Mouse (Mus musculus) midbrain, embryonic 14.5 days (tissue): ENCODE data around the gene Fmod. TPM values are rescaled to one million over a fixed set of nuclear protein-coding genes. Genes with fewer than 3 reads are reported as not detected.

Experiments used
- ATAC-seq: fragments of 200-750 bp; cut with Nextera tagmentation; 2 replicates; pipeline ENCODE4 v1.8.0; 2017; ENCODE audit warnings: moderate number of reproducible peaks, moderate library complexity; ENCODE audit not compliant: low FRiP score, low TSS enrichment
- DNase-seq: peaks from one replicate; pipeline ENCODE4 v3.0.0-alpha.2; 2015
- H3K27ac ChIP-seq: fragments of 300-500 bp; sonication (generic); replicated peaks from 2 replicates; pipeline ENCODE4 v1.5.1; 2014; ENCODE audit warnings: mild to moderate bottlenecking, low read depth, low read length, moderate library complexity
- H3K27me3 ChIP-seq: fragments of 300-500 bp; sonication (generic); 2 replicates; pipeline ENCODE4 v1.6.1; 2014; ENCODE audit warnings: low read length, control low read depth, mixed read lengths; ENCODE audit not compliant: control insufficient read depth, insufficient read depth
- H3K36me3 ChIP-seq: fragments of 300-500 bp; sonication (generic); 2 replicates; pipeline ENCODE4 v1.6.1; 2014; ENCODE audit warnings: low read length, control low read depth; ENCODE audit not compliant: control insufficient read depth, insufficient read depth
- H3K4me1 ChIP-seq: fragments of 300-500 bp; sonication (generic); 2 replicates; pipeline ENCODE4 v1.6.1; 2014; ENCODE audit warnings: mild to moderate bottlenecking, antibody characterized with exemption, low read length, control low read depth; ENCODE audit not compliant: control insufficient read depth, insufficient read depth
- H3K4me2 ChIP-seq: fragments of 300-500 bp; sonication (generic); 2 replicates; pipeline ENCODE4 v1.6.1; 2014; ENCODE audit warnings: mild to moderate bottlenecking, low read length, moderate library complexity
- H3K4me3 ChIP-seq: fragments of 300-500 bp; sonication (generic); replicated peaks from 2 replicates; pipeline ENCODE4 v1.5.1; 2014; ENCODE audit warnings: low read depth, low read length
- H3K9ac ChIP-seq: fragments of 300-500 bp; sonication (generic); replicated peaks from 2 replicates; pipeline ENCODE4 v1.6.1; 2014; ENCODE audit warnings: mild to moderate bottlenecking, low read length, moderate library complexity
- H3K9me3 ChIP-seq: fragments of 300-500 bp; sonication (generic); 2 replicates; pipeline ENCODE4 v1.6.1; 2016; ENCODE audit warnings: low read length, control low read depth, mixed read lengths; ENCODE audit not compliant: control insufficient read depth
- WGBS: fragments of 180-500 bp; shearing (Covaris S2); extraction: QIAGEN DNeasy Blood & Tissue Kit; methylation state at CpG from one replicate; pipeline ENCODE4 v1.1.7; 2014; 5-methylcytosine and 5-hydroxymethylcytosine counted together
- polyA plus RNA-seq: library from polyadenylated mRNA; unstranded; fragments of >200 nt; fragmentation: Nextera tagmentation; extraction: Ambion mirVana; gene quantifications from 2 replicates; pipeline ENCODE4 v1.2.1, GENCODE M21; 2014

Gene Fmod
- polyA plus RNA-seq, 1 experiment from 2014 or later = 6.4 TPM

DNA sequence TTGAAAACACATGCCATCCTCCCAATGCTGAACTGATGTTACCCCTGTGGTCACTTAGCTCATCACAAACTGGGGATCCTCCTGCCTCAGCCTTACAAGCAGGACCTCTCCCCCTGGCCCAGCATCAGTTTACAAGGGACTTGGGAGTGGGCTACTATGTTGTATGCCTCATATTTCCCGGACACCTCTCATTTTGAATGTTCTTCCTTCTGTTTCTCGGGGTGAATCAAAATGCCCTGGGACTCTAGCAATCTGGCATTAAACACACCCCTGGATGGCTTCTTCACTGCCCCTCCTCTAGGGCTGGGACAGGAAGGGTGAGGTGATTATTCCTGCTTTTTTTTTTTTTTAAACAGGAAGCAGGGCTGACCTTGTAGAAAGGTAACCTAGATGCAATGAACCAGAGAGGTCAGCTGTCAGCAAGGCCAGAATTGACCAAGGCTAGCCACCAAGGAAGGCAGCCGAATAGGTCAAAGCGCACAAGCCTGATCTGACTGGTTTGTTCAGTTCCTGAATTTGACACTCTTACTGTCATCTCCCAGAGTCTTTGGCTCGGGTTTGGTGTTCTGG is 43.9 kb downstream of the Fmod start:
- H3K9me3 ChIP-seq = no peaks in the 10 kb centered on the region
- 91% methylated on average over 5 of the region's 5 CpGs for WGBS
- no peaks in the 10 kb centered on the region for H3K27me3 ChIP-seq
- no peaks in the 10 kb centered on the region for H3K36me3 ChIP-seq
- no peak overlapping the region for H3K9ac ChIP-seq
- H3K4me1 ChIP-seq = peaks cover 31% of the 10 kb centered on the region
- H3K4me2 ChIP-seq = no peak overlapping the region
- no peak for ATAC-seq
- DNase-seq = no peak
- H3K27ac ChIP-seq = no peak overlapping the region
- no peak overlapping the region for H3K4me3 ChIP-seq

DNA sequence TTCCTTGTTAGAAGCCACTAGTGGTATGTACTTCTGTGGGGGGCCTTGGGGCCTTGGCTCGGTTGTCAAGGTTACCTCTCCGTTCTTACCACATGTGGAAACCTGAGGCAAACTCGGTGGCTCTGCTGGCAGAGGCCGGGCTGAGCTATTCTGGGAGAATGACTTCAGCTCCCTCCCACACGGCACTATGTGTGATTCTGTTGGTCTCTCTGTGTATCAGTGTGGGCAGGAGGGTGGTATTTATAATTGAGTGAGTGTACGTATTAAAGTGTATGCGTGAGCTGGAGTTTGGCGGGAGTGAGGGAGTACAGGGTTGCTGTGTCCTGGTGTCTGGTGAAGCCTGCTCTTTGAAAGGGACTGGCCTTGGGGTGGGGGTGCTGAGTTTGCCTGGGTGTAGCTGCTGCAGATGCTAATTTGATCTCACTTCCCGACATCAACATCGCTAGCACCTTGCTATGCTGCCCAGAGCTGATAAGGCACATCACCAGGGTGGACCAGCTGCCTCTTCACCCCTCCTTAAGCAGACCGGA is 46.0 kb downstream of the Fmod start:
- DNase-seq (no peak), ATAC-seq (no peak)
- 59% methylated on average over 11 of the region's 11 CpGs for WGBS
- Histone ChIP-seq H3K9ac (no peak overlapping the region), H3K27me3 (no peaks in the 10 kb centered on the region), H3K27ac (no peak overlapping the region), H3K4me1 (peaks cover 25% of the 10 kb centered on the region), H3K4me2 (no peak overlapping the region), H3K9me3 (no peaks in the 10 kb centered on the region), H3K4me3 (no peak overlapping the region), H3K36me3 (no peaks in the 10 kb centered on the region)

DNA sequence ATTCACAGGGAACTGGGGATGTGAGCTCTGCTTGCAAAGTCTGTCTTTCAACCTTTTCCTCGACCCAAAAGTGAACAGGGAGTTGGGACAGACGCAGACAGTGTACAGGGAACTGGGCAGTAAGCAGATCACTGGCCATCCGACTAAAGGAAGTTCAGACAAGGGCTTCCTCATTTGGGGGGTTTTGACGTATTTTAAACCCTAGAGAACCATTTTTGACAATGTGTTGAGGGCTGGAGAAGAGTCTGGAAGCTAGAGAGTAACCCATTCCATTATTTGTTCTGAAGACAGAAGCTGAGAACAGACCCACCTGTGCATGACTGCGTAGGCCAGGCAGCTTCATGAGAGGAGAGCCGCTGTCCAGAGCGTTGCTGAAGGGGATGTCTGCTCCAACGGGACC is 46.6 kb downstream of the Fmod start:
- ATAC-seq (no peak), DNase-seq (no peak)
- no peaks in the 10 kb centered on the region for H3K27me3 ChIP-seq
- no peak overlapping the region for H3K4me2 ChIP-seq
- no peaks in the 10 kb centered on the region for H3K9me3 ChIP-seq
- H3K27ac ChIP-seq = no peak overlapping the region
- H3K36me3 ChIP-seq = no peaks in the 10 kb centered on the region
- 88% methylated on average over 8 of the region's 8 CpGs for WGBS
- H3K4me3 ChIP-seq = no peak overlapping the region
- H3K9ac ChIP-seq = no peak overlapping the region
- peaks cover 19% of the 10 kb centered on the region for H3K4me1 ChIP-seq

DNA sequence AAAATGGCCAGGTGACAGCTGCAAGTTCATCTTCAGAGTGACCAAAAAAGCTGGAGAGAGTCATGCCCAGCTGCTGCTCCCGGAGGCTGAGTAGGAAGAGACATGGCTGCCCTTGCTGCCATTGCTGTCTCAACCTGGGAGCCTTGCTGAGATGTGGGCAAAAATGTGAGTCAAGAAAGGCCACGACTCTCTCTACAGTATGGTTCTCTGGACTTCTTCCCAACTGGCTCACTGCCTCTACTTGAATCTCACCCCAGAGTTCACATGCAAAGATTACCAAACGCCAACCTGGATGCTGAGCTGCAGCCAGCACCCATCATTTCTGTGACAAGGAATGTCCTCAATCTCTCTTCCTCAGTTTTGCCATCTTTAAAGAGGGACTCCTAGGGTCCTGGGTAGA is 47.1 kb downstream of the Fmod start:
- no peaks in the 10 kb centered on the region for H3K27me3 ChIP-seq
- 86% methylated on average over 3 of the region's 3 CpGs for WGBS
- H3K36me3 ChIP-seq = no peaks in the 10 kb centered on the region
- peaks cover 19% of the 10 kb centered on the region for H3K4me1 ChIP-seq
- DNase-seq (no peak), ATAC-seq (no peak)
- H3K9ac ChIP-seq = no peak overlapping the region
- H3K4me2 ChIP-seq = no peak overlapping the region
- no peak overlapping the region for H3K4me3 ChIP-seq
- H3K9me3 ChIP-seq = no peaks in the 10 kb centered on the region
- no peak overlapping the region for H3K27ac ChIP-seq

DNA sequence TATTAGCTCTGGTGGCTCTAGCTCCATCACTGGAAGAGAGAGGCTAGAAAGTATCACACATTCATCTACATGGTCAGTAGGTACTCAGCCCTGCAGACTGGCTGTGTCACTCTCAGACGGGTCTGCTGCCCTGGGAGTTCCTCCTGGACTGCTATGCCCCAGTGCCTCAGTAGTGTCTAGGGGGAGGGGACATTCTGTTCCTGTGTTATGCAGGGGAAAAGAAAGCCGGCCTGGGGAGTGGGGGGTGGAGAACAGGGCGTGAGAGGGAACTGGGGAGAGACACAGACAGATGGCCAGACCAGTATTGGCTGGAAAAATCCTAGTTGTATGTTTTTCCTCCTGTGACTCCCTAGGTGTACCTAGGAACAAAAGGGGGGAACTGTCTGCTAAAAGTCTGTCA is 49.0 kb downstream of the Fmod start:
- no peaks in the 10 kb centered on the region for H3K9me3 ChIP-seq
- no peak for DNase-seq
- H3K27me3 ChIP-seq = no peaks in the 10 kb centered on the region
- no peak overlapping the region for H3K4me2 ChIP-seq
- no peak overlapping the region for H3K4me3 ChIP-seq
- peaks cover 19% of the 10 kb centered on the region for H3K4me1 ChIP-seq
- 0 out of 2 replicates have a peak overlapping the region, but pooled peaks have one; percentile 13 for H3K27ac ChIP-seq
- no peak overlapping the region for H3K9ac ChIP-seq
- ATAC-seq = no peak
- 12% methylated on average over 3 of the region's 3 CpGs for WGBS
- no peaks in the 10 kb centered on the region for H3K36me3 ChIP-seq

DNA sequence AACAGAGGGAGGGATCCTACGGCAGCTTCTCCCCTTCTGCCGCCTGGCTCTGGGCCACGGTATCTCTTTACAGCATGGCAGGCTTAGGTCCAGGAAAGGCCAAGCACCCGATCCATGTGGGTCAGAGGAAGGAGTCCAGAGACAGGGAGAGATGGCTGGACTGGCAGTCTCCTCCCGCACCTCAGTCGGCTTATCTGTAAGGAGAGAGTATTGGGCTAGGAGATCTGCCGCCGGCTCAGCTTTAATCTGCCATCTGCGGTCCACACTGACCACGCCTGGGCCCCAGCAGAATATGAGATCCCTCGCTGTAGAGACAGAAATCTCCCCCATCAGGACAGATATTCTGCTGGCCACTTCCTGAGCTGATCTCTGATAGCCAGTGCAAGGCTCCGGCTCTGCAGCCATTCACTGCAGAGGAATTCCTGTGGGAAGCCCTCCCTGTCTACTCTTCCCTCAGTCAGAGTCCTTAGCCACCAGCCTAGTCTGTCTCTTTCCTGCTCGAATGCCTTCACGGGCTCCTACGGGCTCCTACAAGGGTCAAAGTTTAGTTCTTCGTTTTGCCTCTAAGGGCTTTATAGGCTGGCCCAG is 49.9 kb downstream of the Fmod start:
- DNase-seq (no peak), ATAC-seq (no peak)
- Histone ChIP-seq H3K27me3 (no peaks in the 10 kb centered on the region), H3K4me1 (peaks cover 19% of the 10 kb centered on the region), H3K4me3 (no peak overlapping the region), H3K36me3 (no peaks in the 10 kb centered on the region), H3K9me3 (no peaks in the 10 kb centered on the region; the same call in 1 of the 2 replicates), H3K27ac (0 out of 2 replicates have a peak overlapping the region, but pooled peaks have one; percentile 2), H3K4me2 (peak overlapping the region; percentile 8), H3K9ac (peak overlapping the region; percentile 16; the same call in 1 of the 2 replicates)
- WGBS = 41% methylated on average over 16 of the region's 16 CpGs

DNA sequence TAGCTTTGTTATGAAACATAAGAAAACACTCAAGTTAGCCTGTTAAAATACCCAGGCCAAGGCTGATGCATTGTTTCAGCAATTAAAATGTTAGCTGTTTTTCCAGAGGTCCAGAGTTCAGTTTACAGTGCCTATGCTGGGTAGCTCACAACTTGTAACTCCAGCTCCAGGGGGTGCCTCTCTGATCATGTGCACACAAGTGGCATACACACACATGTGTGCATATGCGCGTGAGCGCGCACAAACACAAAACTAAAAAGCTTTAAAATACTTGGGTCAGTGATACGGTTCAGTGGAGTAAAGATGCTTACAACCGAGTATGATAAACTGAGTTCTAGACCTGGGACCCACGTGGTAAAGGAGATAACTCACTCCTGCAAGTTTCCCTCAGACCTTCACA is 52.0 kb downstream of the Fmod start:
- 90% methylated on average over 7 of the region's 7 CpGs for WGBS
- ATAC-seq (no peak), DNase-seq (no peak)
- no peak overlapping the region for H3K9ac ChIP-seq
- no peak overlapping the region for H3K4me3 ChIP-seq
- H3K27me3 ChIP-seq = no peaks in the 10 kb centered on the region
- H3K4me1 ChIP-seq = peaks cover 29% of the 10 kb centered on the region
- no peaks in the 10 kb centered on the region for H3K36me3 ChIP-seq
- H3K9me3 ChIP-seq = no peaks in the 10 kb centered on the region; the same call in 1 of the 2 replicates
- H3K4me2 ChIP-seq = no peak overlapping the region
- no peak overlapping the region for H3K27ac ChIP-seq

DNA sequence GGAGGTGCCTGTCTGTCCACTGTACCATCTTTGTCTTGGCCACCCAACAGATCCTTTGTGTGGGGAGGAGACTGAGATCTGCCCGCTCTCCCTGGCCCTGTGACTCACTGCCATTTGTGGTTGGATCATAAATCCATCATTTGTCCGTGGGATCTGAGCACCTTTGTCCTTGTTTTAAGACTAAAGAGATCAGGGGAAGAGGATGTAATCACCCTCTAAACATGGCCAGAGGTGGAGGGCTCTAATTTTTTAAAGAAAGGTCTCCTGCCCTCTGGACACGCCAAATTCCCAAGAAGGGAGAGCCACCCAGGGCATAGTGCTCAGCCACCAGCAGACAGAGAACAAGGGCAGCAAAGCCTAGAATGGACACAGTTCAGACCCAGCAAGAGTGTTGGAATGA is 54.8 kb downstream of the Fmod start:
- Histone ChIP-seq H3K36me3 (no peaks in the 10 kb centered on the region), H3K4me3 (no peak overlapping the region), H3K9me3 (no peaks in the 10 kb centered on the region; the same call in 1 of the 2 replicates), H3K27ac (no peak overlapping the region), H3K4me1 (peaks cover 43% of the 10 kb centered on the region), H3K9ac (no peak overlapping the region), H3K4me2 (no peak overlapping the region), H3K27me3 (no peaks in the 10 kb centered on the region)
- ATAC-seq = no peak
- no peak for DNase-seq
- WGBS = 85% methylated on average over 3 of the region's 3 CpGs

DNA sequence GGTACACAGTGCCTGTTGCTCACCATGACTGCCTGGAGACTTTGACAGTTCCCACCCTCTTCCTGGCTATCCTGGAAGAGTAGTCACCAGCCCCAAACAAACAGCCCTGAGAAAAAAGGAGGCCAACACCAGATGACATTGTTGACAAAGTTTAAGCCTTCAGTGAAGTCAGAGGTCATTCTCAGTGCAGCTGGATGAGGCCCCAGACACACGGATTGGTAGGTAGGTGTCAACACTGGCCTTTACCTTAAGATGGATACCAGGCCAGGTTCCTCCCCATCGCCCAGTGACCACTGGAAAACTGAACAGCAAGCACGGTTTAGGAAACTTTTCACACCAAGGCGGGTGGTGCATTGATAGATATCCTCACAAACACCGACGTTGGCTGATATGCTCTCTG is 55.3 kb downstream of the Fmod start:
- Histone ChIP-seq H3K9me3 (no peaks in the 10 kb centered on the region; the same call in 1 of the 2 replicates), H3K36me3 (no peaks in the 10 kb centered on the region), H3K9ac (peak overlapping the region; percentile 59), H3K4me2 (peak overlapping the region; percentile 76), H3K4me3 (peak overlapping the region; percentile 45), H3K27ac (peak overlapping the region; percentile 80), H3K27me3 (no peaks in the 10 kb centered on the region), H3K4me1 (peaks cover 40% of the 10 kb centered on the region)
- no peak for DNase-seq
- WGBS = 33% methylated on average over 6 of the region's 6 CpGs
- ATAC-seq = no peak
